Mouse (Mus musculus): ENCODE data around the gene Mcm5.
A peak's percentile ranks its signal among the peaks of the same experiment; 100 is the strongest.

The Mcm5 gene

DNA sequence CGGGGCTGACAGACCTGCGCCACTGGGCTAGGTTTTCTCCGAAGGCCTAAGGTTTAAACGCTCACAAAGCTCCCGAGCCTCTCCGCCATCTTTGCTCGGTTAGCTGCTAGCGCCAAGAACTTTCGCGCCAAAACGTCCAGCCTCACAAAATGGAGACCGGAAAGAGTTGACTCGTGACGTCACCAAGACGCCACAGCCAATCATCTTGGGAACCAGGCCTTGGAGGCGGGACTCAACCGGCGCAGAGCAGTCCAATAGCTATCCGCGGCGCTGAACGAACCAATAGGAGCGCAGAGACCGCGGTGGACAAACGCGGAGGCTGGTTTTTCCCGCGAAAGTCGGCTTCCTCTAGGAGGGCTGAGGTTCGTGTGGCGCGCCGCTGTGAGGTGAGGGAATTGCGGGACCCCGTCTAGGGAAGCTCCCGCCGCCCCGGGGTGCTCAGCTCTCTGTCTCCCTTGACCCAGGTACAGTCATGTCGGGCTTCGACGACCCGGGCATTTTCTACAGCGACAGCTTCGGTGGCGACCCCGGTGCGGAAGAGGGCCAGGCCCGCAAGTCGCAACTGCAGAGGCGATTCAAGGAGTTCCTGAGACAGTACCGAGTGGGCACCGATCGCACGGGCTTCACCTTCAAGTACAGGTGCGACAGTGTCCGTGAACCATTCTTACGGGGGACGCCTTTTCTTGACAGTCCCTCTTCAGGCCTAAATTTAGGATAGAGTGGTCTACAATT, at the start of gene Mcm5:
Mcm5 (plus strand) TSS at position 334 of the 732 bp plus-strand sequence.
- DNase-seq (ENCODE audit: low spot score in 2 of 2) = peak; percentile 94 to 99

GRCm38 (mm10) chr8:75060022-75060421, 49.3 kb upstream of the Mcm5 start:
- no peak for DNase-seq (ENCODE audit: low spot score in 2 of 2)

DNA sequence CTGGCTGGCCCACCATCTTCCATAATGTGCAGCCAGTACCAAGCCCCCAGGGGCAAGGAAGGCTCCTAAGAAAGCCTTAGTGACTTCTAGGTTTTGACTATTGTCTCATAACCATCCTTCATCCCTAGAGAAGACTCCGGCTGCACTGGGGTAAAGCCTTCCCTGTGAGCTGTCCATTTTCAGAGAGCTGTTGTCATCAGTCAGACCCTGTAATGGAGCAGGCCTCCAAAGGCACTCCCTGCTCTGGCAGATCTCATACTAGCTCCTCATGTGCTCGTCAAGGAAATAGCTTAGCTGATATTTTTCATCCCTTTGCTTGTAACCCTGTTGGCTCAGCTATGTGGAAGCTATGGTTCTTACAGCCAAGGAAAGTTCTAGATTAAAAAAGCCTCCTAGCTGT, 48.6 kb upstream of the Mcm5 start:
- no peak for DNase-seq (ENCODE audit: low spot score in 2 of 2)

GRCm38 (mm10) chr8:75063290-75063689, 46.1 kb upstream of the Mcm5 start:
- DNase-seq (ENCODE audit: low spot score in 2 of 2) = no peak

DNA sequence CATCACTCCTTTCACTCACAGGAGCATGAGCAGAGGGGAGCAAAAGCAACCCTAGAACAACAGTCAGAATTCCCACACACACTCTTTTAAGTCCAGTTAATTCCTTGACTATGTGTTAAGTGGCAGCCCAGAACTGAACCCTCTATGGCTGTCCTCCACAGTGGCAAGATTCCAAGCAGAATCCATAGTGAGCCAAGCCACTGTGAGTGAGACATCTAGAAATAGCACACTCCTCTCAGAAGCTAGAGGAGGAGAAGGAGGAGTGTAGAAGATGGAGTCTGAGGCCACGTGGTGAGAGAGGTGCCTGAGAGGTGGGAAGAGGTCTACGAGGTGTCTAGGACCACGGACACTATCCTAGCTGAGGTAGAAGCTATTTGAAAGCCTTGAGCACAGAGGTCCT, 44.6 kb upstream of the Mcm5 start:
- DNase-seq (ENCODE audit: low spot score in 2 of 2) = no peak

DNA sequence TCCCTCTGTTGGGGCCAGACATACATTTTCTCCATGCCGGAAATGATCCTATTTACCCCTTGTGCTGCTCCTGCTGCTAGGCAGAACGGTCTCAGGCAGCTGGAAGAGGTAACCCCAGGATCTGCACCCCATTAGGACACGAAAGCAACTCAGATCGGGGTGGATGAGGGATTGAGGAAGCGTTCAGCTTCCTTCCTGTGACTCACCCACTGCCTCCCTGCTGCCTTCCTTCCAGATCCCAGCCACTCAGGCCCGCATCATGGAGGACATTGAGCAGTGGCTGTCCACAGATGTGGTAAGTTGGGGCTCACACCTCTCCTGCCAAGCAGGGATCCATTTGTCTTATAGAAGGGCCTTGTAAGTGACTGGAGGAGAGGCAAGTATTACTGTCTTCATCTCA, 42.1 kb upstream of the Mcm5 start:
- DNase-seq (ENCODE audit: low spot score in 2 of 2) = no peak

GRCm38 (mm10) chr8:75070297-75070696, 39.1 kb upstream of the Mcm5 start:
- DNase-seq (ENCODE audit: low spot score in 2 of 2) = no peak

DNA sequence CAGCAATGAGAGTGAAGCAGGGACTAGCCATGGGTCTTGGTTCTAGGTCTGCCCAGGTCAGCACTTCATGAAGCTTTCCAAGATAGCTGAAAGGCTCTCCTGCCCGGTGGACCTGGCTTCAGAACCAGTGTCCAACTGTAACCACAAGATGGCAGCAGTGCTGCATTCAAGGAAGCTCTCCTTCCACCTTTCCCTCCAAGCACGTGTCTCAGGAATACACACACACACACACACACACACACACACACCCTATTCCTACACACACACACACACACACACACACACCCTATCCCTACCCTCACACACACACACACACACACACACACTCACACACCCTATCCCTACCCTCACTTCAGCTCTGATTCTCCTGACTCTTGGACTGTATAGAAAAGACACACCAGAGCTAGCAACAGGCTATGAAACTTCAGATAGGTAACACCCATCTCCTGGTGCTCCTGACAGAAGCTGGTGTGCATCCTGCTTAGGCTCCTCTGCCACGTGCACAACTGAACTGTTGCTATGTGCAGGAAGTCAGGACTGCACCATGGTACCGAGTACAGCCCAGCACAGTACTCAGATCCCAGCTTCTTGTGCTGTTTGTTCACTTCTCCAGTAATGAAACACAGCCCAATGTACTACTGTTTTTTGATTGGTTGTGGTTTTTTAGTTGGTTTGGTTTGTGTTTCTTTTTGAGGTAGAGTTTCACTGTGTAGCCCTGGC, 37.6 kb upstream of the Mcm5 start:
- peak; percentile 58 to 70 for DNase-seq (ENCODE audit: low spot score in 2 of 2)

GRCm38 (mm10) chr8:75074876-75075275, 34.5 kb upstream of the Mcm5 start:
- no peak for DNase-seq (ENCODE audit: low spot score in 2 of 2)

DNA sequence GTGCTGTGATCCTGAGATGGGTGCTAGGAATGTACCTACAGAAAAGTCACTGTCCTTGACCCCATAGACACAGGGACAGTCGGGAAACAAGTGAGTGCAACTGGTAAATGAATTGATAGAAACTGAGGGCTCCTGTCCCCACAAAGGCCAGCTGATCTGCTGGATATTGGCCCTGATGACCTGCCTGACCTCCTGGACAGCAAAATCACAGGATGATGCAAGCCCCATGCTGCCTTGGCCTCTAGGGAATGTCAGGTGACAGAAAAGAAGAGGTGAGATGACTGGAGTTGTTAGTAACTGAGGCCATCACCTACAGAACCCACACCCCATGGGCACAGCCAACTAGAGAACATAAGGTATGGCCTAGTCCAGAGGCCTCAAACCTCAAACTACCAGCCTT, 31.2 kb upstream of the Mcm5 start:
- DNase-seq (ENCODE audit: low spot score in 2 of 2) = no peak

- no peak for DNase-seq (ENCODE audit: low spot score in 2 of 2)
Measured at GRCm38 (mm10) chr8:75078851-75079250, 30.5 kb upstream of the Mcm5 start.

DNA sequence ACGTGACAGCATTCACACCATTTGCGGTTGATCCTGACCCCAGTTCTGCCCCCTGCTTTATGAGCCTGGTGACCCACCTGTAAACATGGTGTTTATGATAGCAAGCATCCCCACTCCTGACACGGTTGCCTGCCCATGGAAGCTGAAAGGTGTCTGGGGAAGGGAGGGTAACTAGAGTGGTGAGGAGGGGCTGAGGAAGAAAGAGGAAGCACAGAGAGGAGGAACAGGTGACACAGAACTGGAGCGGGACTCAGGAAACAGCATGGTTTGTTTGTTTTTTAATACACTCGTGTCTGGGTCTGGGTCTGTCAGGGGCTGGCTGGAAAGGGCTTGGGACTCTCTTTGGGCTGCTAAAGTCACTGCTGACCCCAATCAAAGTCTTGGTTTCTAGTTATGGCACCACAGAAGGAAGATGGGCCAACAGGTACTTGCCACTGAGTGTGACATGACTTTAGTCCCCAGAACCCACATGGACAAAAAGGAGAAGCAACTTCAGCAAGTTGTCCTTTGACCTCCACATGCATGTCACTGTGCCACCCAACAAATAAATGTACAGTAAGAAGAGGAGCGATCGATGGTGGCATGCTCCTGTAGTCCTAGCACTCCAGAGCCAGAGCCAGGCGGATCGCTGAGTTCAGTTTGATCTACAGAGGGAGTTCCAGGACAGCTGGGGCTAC, 27.9 kb upstream of the Mcm5 start:
- no peak for DNase-seq (ENCODE audit: low spot score in 2 of 2)

DNA sequence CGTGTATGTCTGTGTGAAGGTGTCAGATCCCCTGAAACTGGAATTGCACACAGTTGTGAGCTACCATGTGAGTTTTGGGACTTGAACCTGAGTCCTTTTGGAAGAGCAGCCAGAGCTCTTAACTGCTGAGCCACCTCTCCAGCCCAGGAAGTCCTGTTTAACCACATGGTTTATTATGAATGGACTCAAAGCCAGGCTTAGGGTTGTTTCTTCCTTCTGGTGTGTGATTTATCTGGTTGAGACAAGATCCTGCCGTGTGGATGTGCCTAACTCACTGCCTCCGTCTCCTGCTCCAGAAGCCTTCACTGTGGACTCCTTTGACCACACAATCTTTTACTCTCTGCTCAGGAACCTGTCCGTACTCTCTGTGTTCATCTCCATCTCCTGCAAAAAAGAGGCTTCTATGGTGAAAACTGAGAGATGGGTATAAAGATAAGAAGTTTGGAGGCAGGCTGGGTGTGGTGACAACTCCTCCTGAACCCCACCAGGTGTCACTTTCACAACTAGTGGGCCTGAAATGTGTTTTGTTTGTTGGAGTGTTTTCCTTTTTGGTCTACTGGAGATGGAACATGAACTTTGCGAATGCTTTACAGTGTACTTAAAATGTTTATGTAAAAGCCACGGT, 27.1 kb upstream of the Mcm5 start:
- DNase-seq (ENCODE audit: low spot score in 2 of 2) = no peak

GRCm38 (mm10) chr8:75083846-75084245, 25.5 kb upstream of the Mcm5 start:
- peak; percentile 78 to 90 for DNase-seq (ENCODE audit: low spot score in 2 of 2)

GRCm38 (mm10) chr8:75084382-75085064, 24.8 kb upstream of the Mcm5 start:
- no peak for DNase-seq (ENCODE audit: low spot score in 2 of 2)

DNA sequence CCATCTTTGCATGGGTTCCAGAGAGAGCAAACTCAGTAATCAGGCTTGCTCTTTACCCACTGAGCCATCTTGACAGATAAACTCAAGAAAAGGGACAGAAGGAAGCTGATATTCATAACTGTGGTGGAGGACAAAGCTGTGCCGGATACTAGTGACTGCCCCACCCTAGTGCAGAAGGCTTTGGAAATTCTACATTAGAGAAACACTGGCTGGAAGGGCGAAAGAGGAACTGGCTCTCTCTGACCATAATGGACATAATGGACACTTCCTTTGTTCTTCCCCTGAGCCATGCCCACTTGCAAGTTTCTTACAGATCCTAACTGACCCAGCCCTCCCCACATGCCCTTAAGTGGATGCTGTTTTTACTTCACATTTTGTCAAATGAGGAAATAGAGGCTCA, 23.4 kb upstream of the Mcm5 start:
- no peak for DNase-seq (ENCODE audit: low spot score in 2 of 2)

DNA sequence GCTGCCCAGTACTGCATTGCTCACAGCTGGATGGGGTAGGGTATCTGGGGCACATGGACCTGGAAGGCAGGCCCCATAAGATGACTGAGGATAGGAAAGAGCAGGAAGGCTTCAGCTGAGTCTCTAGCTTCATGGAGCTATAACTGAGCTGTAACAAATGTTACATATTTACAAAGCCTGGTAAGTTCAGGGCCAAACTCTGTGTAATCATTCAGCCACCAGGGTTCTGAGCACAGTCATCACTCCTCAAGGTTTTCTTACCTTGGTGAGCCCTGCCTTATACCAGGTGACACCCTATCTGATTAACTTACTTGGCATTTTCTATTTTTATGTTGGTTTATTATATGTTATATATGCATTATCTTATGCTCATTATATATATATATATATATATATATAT, 22.2 kb upstream of the Mcm5 start:
- DNase-seq (ENCODE audit: low spot score in 2 of 2) = no peak

GRCm38 (mm10) chr8:75088989-75089881, 20.1 kb upstream of the Mcm5 start:
- peak; percentile 31 to 72 for DNase-seq (ENCODE audit: low spot score in 2 of 2)

DNA sequence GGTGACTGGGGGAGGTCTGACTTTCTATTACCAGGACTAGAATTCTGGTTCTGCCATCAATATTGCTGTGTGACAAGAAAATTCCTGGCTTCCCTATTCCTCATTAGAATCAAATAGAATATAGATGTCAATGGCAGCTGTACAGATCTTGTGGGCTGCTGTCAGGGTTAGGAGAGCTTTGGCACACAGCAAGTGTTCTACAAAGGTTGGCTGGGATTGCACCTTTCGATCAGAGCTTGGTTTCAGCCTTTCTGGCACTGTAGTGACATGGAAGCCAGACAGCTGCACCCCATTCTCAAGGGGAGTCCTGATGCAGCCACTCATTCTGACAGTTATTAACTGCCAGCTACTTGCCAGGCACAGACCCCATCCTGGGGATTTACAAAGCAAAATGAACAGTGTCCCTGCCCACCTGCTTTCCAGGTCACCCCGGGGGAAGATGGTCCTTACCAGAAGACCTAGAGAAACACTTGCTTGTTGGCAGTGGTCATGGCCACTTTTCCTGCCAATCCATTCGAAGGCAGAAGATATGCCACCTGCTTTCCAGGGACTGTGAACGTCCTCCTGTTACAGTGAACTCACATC, 18.5 kb upstream of the Mcm5 start:
- no peak for DNase-seq (ENCODE audit: low spot score in 2 of 2)

- DNase-seq (ENCODE audit: low spot score in 2 of 2) = peak; percentile 93 to 95
Measured at GRCm38 (mm10) chr8:75093399-75094156, 15.8 kb upstream of the Mcm5 start, which contains the start of gene Hmox1. Gene Hmox1, plus strand, starts transcription at chr8:75093621.
